Mouse (Mus musculus) heart, postnatal 4 days (tissue): ENCODE data around the gene Hacd1. TPM values are rescaled to one million over a fixed set of nuclear protein-coding genes. Genes with fewer than 3 reads are reported as not detected.

Experiments
- DNase-seq: peaks from one replicate; pipeline ENCODE4 v3.0.0; 2021
- total RNA-seq, 2 experiments: library from RNA; stranded (reverse); gene quantifications; 2 replicates each; pipeline ENCODE4 v1.2.3; 2021

The Hacd1 gene
- total RNA-seq, 2 experiments from 2014 or later = 208 to 229 TPM

GRCm38 (mm10) chr2:13960136-13960535 is 95.8 kb downstream of the Hacd1 start:
- DNase-seq = no peak

- no peak for DNase-seq
Measured at GRCm38 (mm10) chr2:13956463-13956862, 99.5 kb downstream of the Hacd1 start.

- DNase-seq = peak; percentile 10
Measured at GRCm38 (mm10) chr2:13938118-13938517, 117.8 kb downstream of the Hacd1 start.

- no peak for DNase-seq
Measured at GRCm38 (mm10) chr2:13935343-13935742, 120.6 kb downstream of the Hacd1 start.

GRCm38 (mm10) chr2:13932253-13932652 is 123.7 kb downstream of the Hacd1 start:
- no peak for DNase-seq

GRCm38 (mm10) chr2:13930724-13931123 is 125.2 kb downstream of the Hacd1 start:
- no peak for DNase-seq

GRCm38 (mm10) chr2:13888568-13888967 is 167.4 kb downstream of the Hacd1 start:
- DNase-seq = no peak

GRCm38 (mm10) chr2:13857461-13857860 is 198.5 kb downstream of the Hacd1 start:
- DNase-seq = no peak

GRCm38 (mm10) chr2:13855510-13855909 is 200.4 kb downstream of the Hacd1 start:
- peak; percentile 11 for DNase-seq

GRCm38 (mm10) chr2:13836310-13836709 is 219.6 kb downstream of the Hacd1 start:
- DNase-seq = no peak

GRCm38 (mm10) chr2:13834989-13835388 is 220.9 kb downstream of the Hacd1 start:
- DNase-seq = no peak

- no peak for DNase-seq
Measured at GRCm38 (mm10) chr2:13816645-13817044, 239.3 kb downstream of the Hacd1 start.

GRCm38 (mm10) chr2:13808593-13808992 is 247.3 kb downstream of the Hacd1 start:
- no peak for DNase-seq

GRCm38 (mm10) chr2:13808008-13808407 is 247.9 kb downstream of the Hacd1 start:
- no peak for DNase-seq

- DNase-seq = no peak
Measured at GRCm38 (mm10) chr2:13806120-13806519, 249.8 kb downstream of the Hacd1 start.

- DNase-seq = no peak
Measured at GRCm38 (mm10) chr2:13800639-13801038, 255.3 kb downstream of the Hacd1 start.

Other genes with a start within 250 kb of the Hacd1 start
- 10 to 100 TPM; 42.9 to 45.6 TPM for gene Stam, start 18.0 kb upstream of the Hacd1 start, total RNA-seq
- gene Tmem236, start 118.4 kb upstream of the Hacd1 start, total RNA-seq = under 1 TPM; 0.21 to 0.25 TPM
- 10 to 100 TPM in 1 of 2 experiments, 1 to 10 TPM in 1; 9.0 to 11.1 TPM for gene Mrc1, start 173.3 kb upstream of the Hacd1 start, total RNA-seq